ENCODE assay signal across 1 mouse cellular context in the genomic region with DNA sequence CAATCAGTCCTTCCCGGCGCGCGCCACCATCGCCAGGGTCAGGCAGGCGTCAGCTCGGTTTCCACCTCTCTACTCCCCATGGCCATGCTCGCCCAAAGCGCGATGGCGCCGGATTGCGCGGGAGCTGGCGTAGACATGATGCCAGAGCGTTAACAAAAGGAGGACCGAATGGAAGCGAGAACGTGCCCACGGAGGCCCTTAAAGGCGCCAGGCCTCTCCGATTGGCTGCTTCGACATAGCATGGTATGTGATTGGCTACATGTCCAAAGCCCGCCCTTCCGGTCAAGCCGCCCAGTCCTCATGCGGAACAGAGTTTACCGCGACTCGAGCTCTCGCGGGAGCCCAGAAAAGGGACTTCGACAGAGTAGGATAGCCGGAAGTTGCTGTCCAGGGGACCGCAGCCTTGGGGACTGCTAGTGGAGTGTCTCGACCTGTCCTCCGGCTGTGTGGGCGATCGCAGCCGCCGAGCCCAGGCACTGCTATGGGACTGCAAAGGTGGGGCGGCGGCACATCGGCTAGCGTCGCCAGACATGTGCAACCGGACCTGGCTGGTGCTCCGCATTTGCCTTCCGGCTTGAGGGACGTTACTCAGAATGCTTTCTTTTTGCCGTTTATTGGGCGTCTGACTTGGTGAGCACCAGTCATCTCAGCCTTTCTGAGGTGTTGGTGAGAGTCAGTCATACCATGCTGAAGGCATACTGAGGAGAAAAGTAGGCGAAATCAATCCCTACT.
A peak's percentile ranks its signal among the peaks of the same experiment; 100 is the strongest.
TF ChIP-seq lines count a peak whose summit lies in the region.

No protein-coding gene starts in this region.

TF ChIP-seq in myocyte, 11 proteins besides CTCF, POLR2A, EP300 and RAD21 (continued from another document):
- TF ChIP-seq TCF3 (IDR thresholded peaks at IDR 0.05; ENCODE audit: insufficient read length, low read depth) (no peak), POLR2AphosphoS2 (IDR thresholded peaks at IDR 0.05; ENCODE audit: insufficient read length, low read depth) (peak; percentile 91)
